Mouse (Mus musculus) forebrain, embryonic 13.5 days (tissue): ENCODE data around the gene Sh2d4b. TPM values are rescaled to one million over a fixed set of nuclear protein-coding genes. Genes with fewer than 3 reads are reported as not detected.

Experiments
- ATAC-seq: fragments of 200-750 bp; cut with Nextera tagmentation; 2 replicates; pipeline ENCODE4 v1.8.0; 2017
- H3K27ac ChIP-seq: fragments of 300-500 bp; sonication (generic); 2 replicates; pipeline ENCODE4 v1.5.1; 2015; ENCODE audit warnings: inconsistent platforms, mild to moderate bottlenecking, moderate library complexity
- H3K27me3 ChIP-seq: fragments of 300-500 bp; sonication (generic); 2 replicates; pipeline ENCODE4 v1.6.1; 2015; ENCODE audit warnings: mild to moderate bottlenecking, inconsistent platforms
- H3K36me3 ChIP-seq: fragments of 300-500 bp; sonication (generic); 2 replicates; pipeline ENCODE4 v1.6.1; 2015; ENCODE audit warnings: mild to moderate bottlenecking, inconsistent platforms; ENCODE audit not compliant: poor library complexity, severe bottlenecking
- H3K4me1 ChIP-seq: fragments of 300-500 bp; sonication (generic); 2 replicates; pipeline ENCODE4 v1.6.1; 2015; ENCODE audit warnings: inconsistent platforms
- H3K4me2 ChIP-seq: fragments of 300-500 bp; sonication (generic); 2 replicates; pipeline ENCODE4 v1.6.1; 2015; ENCODE audit warnings: inconsistent platforms, mild to moderate bottlenecking, moderate library complexity
- H3K4me3 ChIP-seq: fragments of 300-500 bp; sonication (generic); 2 replicates; pipeline ENCODE4 v1.5.1; 2015; ENCODE audit warnings: mild to moderate bottlenecking, inconsistent platforms
- H3K9ac ChIP-seq: fragments of 300-500 bp; sonication (generic); 2 replicates; pipeline ENCODE4 v1.6.1; 2015; ENCODE audit warnings: mild to moderate bottlenecking, inconsistent platforms
- H3K9me3 ChIP-seq: fragments of 300-500 bp; sonication (generic); replicated peaks from 2 replicates; pipeline ENCODE4 v1.6.1; 2016; ENCODE audit warnings: inconsistent platforms
- whole genome bisulfite sequencing: fragments of 180-500 bp; shearing (Covaris S2); methylation state at CpG from one replicate; pipeline ENCODE4 v1.1.7; 2015; 5-methylcytosine and 5-hydroxymethylcytosine counted together
- polyA plus RNA-seq: library from polyadenylated mRNA; unstranded; fragments of >200 nt; fragmentation: Nextera tagmentation; extraction: Ambion mirVana; gene quantifications from 2 replicates; pipeline ENCODE4 v1.2.1, GENCODE M21; 2015

Sh2d4b gene
- polyA plus RNA-seq, 1 experiment from 2014 or later = 2.4 TPM

DNA sequence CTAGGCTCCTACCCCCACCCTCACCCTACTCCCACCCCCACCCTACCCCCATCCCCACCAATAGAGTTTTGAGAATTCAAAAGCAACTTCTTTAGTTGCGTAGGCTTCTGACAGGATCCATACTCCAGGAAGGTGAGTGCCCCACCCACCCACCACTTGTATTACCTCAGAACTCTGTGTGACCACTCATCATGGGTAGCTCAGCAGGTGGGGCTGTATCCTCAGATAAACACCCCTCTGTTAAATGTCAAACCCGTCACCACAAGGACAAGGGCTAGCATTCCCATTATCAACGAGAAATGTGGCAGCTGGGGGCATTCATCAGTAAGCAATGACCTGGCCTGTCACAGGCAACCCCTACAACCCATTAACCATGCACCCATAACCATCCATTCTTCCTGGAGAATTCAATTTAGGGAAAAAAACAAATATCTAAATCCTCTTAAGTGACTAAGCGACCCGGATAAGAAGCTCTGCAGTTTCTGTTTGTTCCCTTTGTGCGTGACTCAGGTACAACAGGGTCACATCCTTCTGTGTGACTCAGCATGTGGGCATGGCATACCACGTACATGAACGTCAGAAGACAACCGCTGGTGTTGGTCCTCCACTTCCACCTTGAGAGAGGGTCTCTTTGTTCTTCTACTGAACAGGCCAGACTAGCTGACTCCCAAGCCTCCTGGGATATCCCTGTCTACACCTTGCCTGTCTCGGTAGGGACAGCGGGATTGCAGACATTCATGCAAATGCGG is 9.4 kb upstream of the Sh2d4b start:
- H3K4me2 ChIP-seq = no peak overlapping the region
- no peaks in the 10 kb centered on the region for H3K9me3 ChIP-seq
- H3K27me3 ChIP-seq = no peaks in the 10 kb centered on the region
- no peak for ATAC-seq
- no peak overlapping the region for H3K4me3 ChIP-seq
- no peak overlapping the region for H3K27ac ChIP-seq
- peaks cover 32% of the 10 kb centered on the region for H3K36me3 ChIP-seq
- H3K9ac ChIP-seq = no peak overlapping the region
- 69% methylated on average over 12 of the region's 12 CpGs for WGBS
- H3K4me1 ChIP-seq = no peaks in the 10 kb centered on the region

- H3K36me3 ChIP-seq = peaks cover 11% of the 10 kb centered on the region
- ATAC-seq = no peak
- no peak overlapping the region for H3K4me2 ChIP-seq
- H3K27ac ChIP-seq = no peak overlapping the region
- no peaks in the 10 kb centered on the region for H3K9me3 ChIP-seq
- H3K4me1 ChIP-seq = no peaks in the 10 kb centered on the region
- no peaks in the 10 kb centered on the region for H3K27me3 ChIP-seq
- H3K4me3 ChIP-seq = no peak overlapping the region
- 89% methylated on average over 2 of the region's 2 CpGs for WGBS
- H3K9ac ChIP-seq = no peak overlapping the region
Measured at GRCm38 (mm10) chr14:40900267-40900666, 7.2 kb upstream of the Sh2d4b start.

DNA sequence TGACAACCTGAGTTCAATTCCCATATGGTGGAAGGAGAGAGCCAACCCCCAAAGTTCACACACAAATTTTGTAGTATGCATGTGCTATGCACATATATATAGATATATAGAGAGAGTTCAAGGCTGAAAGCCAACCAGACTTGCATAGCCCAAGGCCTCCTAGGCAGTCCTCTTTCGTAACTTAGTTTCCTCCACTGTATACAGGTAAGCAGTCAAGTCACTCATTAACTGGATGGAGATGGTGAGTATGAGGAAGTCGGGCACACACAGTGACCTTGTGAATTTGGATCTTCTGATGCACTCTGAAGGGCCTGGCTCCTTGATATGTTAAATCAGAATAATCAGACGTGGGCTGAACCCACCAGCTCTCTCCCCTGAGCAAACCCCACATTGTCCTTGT is 4.8 kb upstream of the Sh2d4b start:
- H3K9ac ChIP-seq = no peak overlapping the region
- 87% methylated on average over 3 of the region's 3 CpGs for WGBS
- H3K9me3 ChIP-seq = no peaks in the 10 kb centered on the region
- no peak overlapping the region for H3K4me3 ChIP-seq
- ATAC-seq = no peak
- H3K27ac ChIP-seq = no peak overlapping the region
- no peaks in the 10 kb centered on the region for H3K27me3 ChIP-seq
- H3K4me1 ChIP-seq = peaks cover 7% of the 10 kb centered on the region
- no peak overlapping the region for H3K4me2 ChIP-seq
- 0 out of 2 replicates have a peak, but pooled peaks cover 4% of the 10 kb centered on the region for H3K36me3 ChIP-seq

GRCm38 (mm10) chr14:40895681-40896080 is 2.6 kb upstream of the Sh2d4b start:
- Histone ChIP-seq H3K27ac (no peak overlapping the region), H3K4me2 (no peak overlapping the region), H3K4me1 (peaks cover 7% of the 10 kb centered on the region), H3K9ac (no peak overlapping the region), H3K4me3 (no peak overlapping the region), H3K9me3 (no peaks in the 10 kb centered on the region), H3K36me3 (no peaks in the 10 kb centered on the region), H3K27me3 (no peaks in the 10 kb centered on the region)
- ATAC-seq = no peak
- WGBS = 78% methylated on average over 8 of the region's 8 CpGs

GRCm38 (mm10) chr14:40894576-40895247 is 1.6 kb upstream of the Sh2d4b start:
- 15% methylated on average over 23 of the region's 23 CpGs for WGBS
- H3K27ac ChIP-seq = no peak overlapping the region
- ATAC-seq = peak; percentile 89
- no peaks in the 10 kb centered on the region for H3K27me3 ChIP-seq
- peak overlapping the region; percentile 19; the same call in 1 of the 2 replicates for H3K4me3 ChIP-seq
- no peaks in the 10 kb centered on the region for H3K9me3 ChIP-seq
- H3K9ac ChIP-seq = peak overlapping the region; percentile 37
- peak overlapping the region; percentile 55 for H3K4me2 ChIP-seq
- H3K36me3 ChIP-seq = no peaks in the 10 kb centered on the region
- peaks cover 7% of the 10 kb centered on the region for H3K4me1 ChIP-seq

GRCm38 (mm10) chr14:40893884-40894283 is 818 bp upstream of the Sh2d4b start:
- Histone ChIP-seq H3K4me1 (peaks cover 7% of the 10 kb centered on the region), H3K9ac (0 out of 2 replicates have a peak overlapping the region, but pooled peaks have one; percentile 37), H3K27me3 (no peaks in the 10 kb centered on the region), H3K9me3 (no peaks in the 10 kb centered on the region), H3K36me3 (no peaks in the 10 kb centered on the region), H3K4me2 (0 out of 2 replicates have a peak overlapping the region, but pooled peaks have one; percentile 55), H3K4me3 (no peak overlapping the region), H3K27ac (no peak overlapping the region)
- no peak for ATAC-seq
- WGBS = 81% methylated on average over 8 of the region's 8 CpGs

GRCm38 (mm10) chr14:40892326-40892825 is 690 bp downstream of the Sh2d4b start:
- no peak overlapping the region for H3K27ac ChIP-seq
- H3K9ac ChIP-seq = no peak overlapping the region
- WGBS = 72% methylated on average over 7 of the region's 7 CpGs
- H3K9me3 ChIP-seq = no peaks in the 10 kb centered on the region
- H3K4me1 ChIP-seq = peaks cover 7% of the 10 kb centered on the region
- H3K36me3 ChIP-seq = no peaks in the 10 kb centered on the region
- no peak overlapping the region for H3K4me3 ChIP-seq
- ATAC-seq = no peak
- no peaks in the 10 kb centered on the region for H3K27me3 ChIP-seq
- no peak overlapping the region for H3K4me2 ChIP-seq

- 92% methylated on average over 4 of the region's 4 CpGs for WGBS
- peaks cover 7% of the 10 kb centered on the region for H3K4me1 ChIP-seq
- no peak for ATAC-seq
Measured at GRCm38 (mm10) chr14:40891506-40891905, 1.6 kb downstream of the Sh2d4b start.

DNA sequence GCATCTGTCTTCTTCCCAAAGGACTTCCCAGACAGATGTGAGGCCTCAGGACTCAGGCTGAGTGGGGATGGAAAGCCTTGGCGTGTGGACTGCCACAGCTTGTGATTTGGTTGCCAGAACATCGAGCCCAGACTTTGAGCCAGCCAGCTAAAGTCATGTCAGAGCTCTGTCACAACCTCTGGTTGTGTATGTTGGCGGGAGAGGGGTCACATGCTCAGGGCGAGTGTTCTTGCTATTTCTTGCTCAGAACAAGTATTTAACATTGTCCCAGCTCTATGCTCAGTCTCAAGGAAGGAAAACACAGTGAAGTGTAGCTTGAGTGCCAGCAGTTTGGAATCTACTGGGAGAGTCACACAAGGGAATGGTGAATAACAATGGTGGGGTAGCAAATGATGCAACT is 3.4 kb downstream of the Sh2d4b start:
- Histone ChIP-seq H3K36me3 (no peaks in the 10 kb centered on the region), H3K27ac (no peak overlapping the region), H3K4me3 (no peak overlapping the region), H3K9me3 (no peaks in the 10 kb centered on the region), H3K4me1 (peaks cover 5% of the 10 kb centered on the region), H3K27me3 (no peaks in the 10 kb centered on the region), H3K4me2 (no peak overlapping the region), H3K9ac (no peak overlapping the region)
- WGBS = 79% methylated on average over 4 of the region's 4 CpGs
- ATAC-seq = no peak

More at GRCm38 (mm10) chr14:40891506-40891905, 1.6 kb downstream of the Sh2d4b start:
- H3K36me3 ChIP-seq = no peaks in the 10 kb centered on the region
- H3K27ac ChIP-seq = no peak overlapping the region
- no peak overlapping the region for H3K4me2 ChIP-seq
- no peaks in the 10 kb centered on the region for H3K27me3 ChIP-seq
- H3K4me3 ChIP-seq = no peak overlapping the region
- H3K9ac ChIP-seq = no peak overlapping the region
- H3K9me3 ChIP-seq = no peaks in the 10 kb centered on the region

- Histone ChIP-seq H3K27me3 (no peaks in the 10 kb centered on the region), H3K9me3 (no peaks in the 10 kb centered on the region), H3K36me3 (no peaks in the 10 kb centered on the region), H3K4me3 (no peak overlapping the region), H3K9ac (no peak overlapping the region), H3K4me2 (no peak overlapping the region), H3K27ac (no peak overlapping the region), H3K4me1 (0 out of 2 replicates have a peak, but pooled peaks cover under 1% of the 10 kb centered on the region)
- 91% methylated on average over 2 of the region's 2 CpGs for WGBS
- ATAC-seq = no peak
Measured at GRCm38 (mm10) chr14:40889181-40889580, 3.9 kb downstream of the Sh2d4b start.

DNA sequence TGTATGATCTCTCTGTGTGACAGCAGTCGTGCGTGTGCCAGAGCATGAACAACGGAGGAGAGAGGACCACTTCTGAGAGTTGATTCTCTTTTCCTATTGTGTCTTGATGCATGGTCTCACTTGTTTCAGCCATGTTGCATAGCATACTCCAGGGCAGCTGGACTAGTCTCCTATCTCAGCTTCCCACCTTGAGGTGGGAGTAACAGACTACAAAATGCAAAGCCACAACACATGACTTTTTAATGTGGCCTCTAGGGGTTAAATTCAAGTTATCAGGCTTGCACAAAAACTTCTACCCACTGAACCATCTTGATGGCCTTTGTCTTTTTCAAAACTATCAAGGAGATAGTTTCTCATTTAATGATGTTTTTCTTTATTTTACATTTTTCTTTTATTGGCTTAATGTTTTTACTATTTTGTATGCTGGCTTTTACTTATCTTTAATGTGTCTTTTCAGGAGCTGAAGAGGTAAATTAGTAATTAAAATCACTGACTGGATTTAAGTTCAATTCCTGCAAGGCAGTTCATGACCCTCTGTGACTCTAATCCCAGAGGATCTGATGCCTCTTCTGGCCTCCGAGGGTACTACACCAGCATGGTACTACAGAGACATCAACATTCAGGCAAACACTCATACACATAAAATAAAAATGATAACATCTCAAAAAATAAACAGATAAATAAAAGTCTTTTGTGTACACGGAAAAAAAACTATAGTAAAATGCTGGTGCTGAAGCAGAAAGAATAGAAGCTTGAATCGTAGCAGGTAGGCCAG is 6.5 kb downstream of the Sh2d4b start:
- Histone ChIP-seq H3K9me3 (no peaks in the 10 kb centered on the region), H3K27ac (no peak overlapping the region), H3K4me2 (no peak overlapping the region), H3K36me3 (no peaks in the 10 kb centered on the region), H3K4me1 (no peaks in the 10 kb centered on the region), H3K27me3 (no peaks in the 10 kb centered on the region), H3K4me3 (no peak overlapping the region), H3K9ac (no peak overlapping the region)
- 84% methylated on average over 6 of the region's 6 CpGs for WGBS
- ATAC-seq = no peak

DNA sequence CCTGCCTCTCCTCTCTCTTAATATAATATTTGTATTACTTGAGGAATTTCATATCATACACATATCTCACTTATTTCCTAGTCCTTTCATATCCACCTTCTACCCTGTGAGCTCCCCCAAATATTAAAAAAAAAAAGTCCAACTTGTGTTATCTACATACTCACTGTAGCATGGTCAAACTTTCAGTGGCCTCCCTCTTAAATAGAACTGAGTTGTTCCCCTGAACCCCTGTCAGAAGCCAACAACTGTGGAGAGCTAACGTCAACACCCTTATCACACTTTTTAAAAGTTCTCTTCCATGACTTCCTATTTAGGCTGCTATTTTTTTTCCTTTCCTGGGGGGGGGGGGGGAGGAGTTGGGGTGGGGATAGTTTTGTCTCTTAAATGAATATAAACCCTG is 7.3 kb downstream of the Sh2d4b start:
- H3K9me3 ChIP-seq = no peaks in the 10 kb centered on the region
- no peak overlapping the region for H3K4me3 ChIP-seq
- no peaks in the 10 kb centered on the region for H3K36me3 ChIP-seq
- no peaks in the 10 kb centered on the region for H3K27me3 ChIP-seq
- ATAC-seq = no peak
- no peak overlapping the region for H3K4me2 ChIP-seq
- no peak overlapping the region for H3K27ac ChIP-seq
- 65% methylated on average over 1 of the region's 1 CpGs for WGBS
- no peaks in the 10 kb centered on the region for H3K4me1 ChIP-seq
- no peak overlapping the region for H3K9ac ChIP-seq
